Mouse (Mus musculus) left cerebral cortex, postnatal 36 days (tissue): ENCODE results near the gene Usp29. TPM values are rescaled to one million over a fixed set of nuclear protein-coding genes. Genes with fewer than 3 reads are reported as not detected.
"Not testable (repeated sequence)": the region's sequence is repeated elsewhere in the genome, so short reads cannot be mapped to it uniquely, and the experiment has no call there.

Experiments
- DNase-seq, 2 experiments: peaks; one replicate each; pipeline ENCODE4 v3.0.0; 2021 to 2022; ENCODE audit warnings: low spot score in 2 of 2, mixed read lengths in 1 of 2
- intact Hi-C: fragments of 180-260 bp; cut with DNase I; formaldehyde crosslinking; loops from one replicate; pipeline ENCODE4 v1.15.1; 2025
- total RNA-seq, 2 experiments: library from RNA; stranded (reverse); gene quantifications; 2 replicates each; pipeline ENCODE4 v1.2.3; 2021

The Usp29 gene
- total RNA-seq, 2 experiments from 2014 or later = 32.8 to 44.1 TPM

DNA sequence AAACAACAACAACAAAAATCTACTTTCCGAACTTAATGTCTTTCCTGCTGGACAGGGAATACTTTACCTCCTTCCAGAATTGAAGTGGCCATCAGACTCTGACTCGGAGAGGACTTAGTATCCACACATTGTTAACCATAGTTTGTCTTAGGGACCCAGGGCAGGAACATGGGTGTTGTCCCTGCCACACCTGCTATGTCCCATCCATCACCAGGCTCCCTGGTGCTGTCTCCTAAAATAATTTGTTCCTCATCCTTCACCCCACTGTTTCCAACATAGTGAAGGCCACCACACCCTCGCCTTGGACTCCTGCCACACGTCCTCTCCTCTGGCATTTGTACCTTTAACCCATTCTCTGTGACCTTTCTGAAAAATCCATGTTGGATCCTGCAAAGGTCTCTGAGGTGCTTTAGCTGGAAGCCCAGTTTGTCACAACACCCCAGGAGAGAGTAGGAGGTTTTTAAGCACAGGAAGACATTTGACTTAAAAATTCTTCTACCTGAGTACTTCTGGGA is 26.5 kb downstream of the Usp29 start:
- intact Hi-C loops = no loop called here
- no peak for DNase-seq

DNA sequence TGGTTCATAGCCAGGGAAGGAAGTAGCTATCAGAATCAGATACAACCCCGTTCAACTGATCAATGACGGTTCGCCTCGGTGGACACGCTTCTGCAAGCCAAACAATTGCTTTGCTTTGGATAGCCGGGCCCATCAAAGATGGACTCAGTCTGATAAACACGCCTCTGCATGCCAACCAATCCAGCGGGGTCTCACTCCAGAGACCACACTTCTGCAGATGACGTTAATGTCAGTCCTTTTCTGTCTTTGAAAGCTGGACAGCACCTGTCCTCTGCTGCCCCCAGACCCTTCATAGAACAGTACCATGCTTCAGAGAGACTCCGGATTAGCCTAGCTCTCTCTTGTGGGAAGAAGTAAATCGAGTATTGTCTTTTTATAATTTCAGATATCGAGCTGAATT is 29.3 kb downstream of the Usp29 start:
- no peak for DNase-seq
- intact Hi-C loops = no loop called here

DNA sequence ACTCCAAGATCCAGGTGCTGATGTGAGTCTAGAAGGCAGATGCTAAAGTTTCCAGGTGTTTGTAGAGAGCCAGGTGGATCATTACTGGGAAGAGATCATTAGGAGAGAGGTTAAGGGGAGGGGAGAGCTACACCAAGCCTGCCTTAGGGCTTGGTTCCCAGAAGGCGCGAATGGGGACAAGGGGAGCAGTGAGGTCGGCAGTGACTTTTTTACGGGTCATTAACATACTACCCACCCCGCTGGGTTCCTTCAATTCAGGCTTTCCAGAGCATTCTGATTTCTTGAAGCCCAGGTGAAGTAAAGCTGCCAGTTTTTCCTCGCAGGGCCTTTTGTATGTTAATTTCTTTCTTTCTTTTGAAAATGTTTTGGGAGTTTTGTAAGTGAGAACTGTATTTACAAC is 29.8 kb downstream of the Usp29 start:
- intact Hi-C loops = no loop called here
- no peak for DNase-seq

DNA sequence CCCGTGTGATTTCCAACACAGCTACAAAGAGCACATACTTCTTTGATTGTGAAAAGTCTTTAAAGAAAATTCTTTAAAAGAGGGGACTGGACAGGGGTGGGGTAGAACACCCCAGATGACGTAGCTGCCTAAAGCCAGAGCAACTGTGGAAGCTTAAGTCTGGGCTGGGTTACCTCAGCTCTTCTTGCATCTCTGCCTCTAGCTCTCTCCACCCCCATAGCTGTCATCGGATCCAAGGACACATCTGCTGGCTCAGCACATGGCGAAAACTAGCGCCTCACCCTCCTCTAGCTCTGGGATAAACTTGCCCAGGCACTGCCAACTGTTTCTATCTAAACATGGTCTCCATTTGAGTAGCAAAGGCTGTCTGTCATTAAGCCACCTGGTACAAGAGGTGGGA is 34.9 kb downstream of the Usp29 start:
- no peak for DNase-seq
- intact Hi-C loops = no loop called here

DNA sequence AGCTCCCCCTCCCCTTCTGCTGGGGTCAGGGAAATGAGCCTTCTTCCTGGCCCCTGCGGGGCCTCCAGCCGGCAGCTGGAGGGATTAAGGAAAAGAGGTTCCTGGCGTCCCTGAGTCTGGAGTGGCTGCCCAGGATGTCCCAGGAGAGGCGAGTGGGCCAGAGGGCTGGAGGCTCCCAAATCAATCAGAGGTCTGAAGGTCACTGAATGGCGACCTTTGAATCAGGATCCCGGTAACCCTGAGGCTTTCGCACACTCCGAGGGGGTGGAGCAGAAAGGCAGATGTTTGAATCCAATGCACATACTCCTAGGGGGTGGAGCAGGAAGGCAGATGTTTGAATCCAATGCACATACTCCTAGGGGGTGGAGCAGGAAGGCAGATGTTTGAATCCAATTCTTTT is 39.9 kb downstream of the Usp29 start:
- intact Hi-C loops = no loop called here
- no peak for DNase-seq

DNA sequence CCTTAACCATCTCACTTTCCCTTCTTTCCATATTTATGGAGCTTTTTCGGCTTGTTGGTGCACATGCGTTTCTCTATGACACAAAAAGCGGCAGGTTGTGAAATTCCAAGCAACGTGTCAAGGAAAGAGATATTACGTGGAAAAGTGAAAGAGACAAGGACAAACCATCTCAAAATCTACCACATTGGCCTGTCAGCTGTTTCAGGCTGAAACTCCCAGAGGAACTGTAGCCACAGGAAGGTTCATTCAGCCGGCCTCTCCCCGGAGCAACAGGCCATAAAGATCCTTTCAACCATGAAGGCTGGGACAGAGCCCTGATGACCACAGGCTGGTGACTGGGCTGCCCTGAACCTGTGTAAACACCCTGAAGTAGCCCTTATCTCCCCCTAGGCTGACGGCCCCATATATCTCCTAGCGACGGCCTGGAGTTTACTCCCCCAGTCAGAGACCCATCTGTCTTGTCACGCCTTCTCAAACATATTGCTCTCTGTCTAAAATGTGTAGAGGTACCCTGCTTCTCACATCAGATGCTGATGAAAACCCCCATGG is 43.6 kb downstream of the Usp29 start:
- intact Hi-C loops, DNase-seq: not testable (repeated sequence)

DNA sequence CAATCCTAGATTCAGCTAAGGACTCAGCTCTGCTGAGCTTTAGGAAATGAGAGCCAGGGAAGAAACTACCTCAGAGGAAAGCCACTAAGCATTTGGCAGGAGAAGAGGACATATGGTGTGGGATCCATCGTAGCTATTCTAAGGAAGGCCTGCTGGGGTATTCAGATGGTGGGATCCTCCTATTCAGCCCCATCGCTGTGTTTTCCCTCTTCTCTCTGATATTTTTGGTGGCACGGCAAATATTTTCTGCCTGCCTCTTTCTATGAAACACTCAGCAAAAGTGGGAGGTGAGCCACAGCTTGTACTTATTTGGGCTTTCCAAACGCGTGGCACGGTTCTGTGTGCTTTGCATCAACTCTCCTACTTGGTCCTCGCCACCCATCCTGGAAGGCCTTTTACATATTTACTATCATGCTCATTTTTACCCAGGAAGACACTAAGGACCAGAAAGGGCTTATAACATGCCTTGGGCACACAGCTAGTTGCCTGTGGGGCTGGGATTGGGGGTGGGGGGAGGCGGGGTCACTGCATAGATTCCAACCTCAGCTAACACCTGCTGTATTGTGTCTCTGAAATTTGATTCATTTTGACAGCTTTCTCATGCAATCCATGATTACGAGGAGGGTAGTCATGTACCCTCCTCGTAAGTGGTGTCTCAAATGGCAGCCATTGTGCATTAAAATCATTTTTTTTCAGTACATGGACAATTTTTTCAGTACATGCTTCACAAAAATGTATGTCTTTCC is 46.1 kb downstream of the Usp29 start:
- peak; percentile 75 to 77 for DNase-seq
- intact Hi-C loops = loop anchor here (1.0 kb wide), 1 partner anchor 46 kb away; the partner anchor contains the start of genes Peg3 and Usp29

DNA sequence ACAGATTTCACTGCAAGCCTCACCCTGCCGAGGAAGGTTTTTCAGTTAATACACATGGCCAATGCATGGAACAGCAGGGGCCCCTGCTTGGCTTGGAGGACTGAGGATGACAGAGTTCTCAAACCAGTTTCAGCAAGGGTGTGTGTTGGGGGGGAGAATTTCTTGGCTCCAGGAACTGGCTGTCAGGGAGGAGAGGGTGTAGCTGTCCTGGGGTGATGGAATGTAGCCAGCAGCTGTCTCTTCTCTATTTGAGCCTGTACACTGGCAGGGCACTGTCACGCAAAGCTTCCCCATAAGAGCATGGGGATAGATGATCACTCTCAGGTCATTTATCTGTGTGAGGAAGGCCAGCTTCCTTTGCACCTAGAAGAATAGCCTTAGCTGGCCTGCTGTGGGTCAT is 46.7 kb downstream of the Usp29 start:
- intact Hi-C loops = no loop called here
- DNase-seq = no peak

DNA sequence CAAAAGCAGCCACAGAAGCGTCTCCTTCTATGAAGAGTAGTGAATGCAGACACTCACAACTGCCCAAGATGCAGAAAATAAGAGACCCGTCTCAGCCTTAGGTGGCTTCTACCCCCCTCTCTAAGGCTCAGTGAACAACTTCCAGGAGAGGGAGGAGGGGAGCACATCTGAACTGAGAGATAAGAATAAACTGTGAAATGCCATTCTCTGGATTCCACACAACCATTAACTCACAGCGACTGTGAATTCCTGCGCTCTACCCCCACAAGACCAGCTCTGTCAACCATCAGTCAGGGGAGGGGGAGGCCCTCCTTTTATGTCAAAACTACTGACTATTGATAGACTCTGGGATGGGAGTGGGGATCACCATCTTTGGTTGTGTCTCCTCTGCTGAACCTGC is 47.3 kb downstream of the Usp29 start:
- no peak for DNase-seq
- intact Hi-C loops = no loop called here

DNA sequence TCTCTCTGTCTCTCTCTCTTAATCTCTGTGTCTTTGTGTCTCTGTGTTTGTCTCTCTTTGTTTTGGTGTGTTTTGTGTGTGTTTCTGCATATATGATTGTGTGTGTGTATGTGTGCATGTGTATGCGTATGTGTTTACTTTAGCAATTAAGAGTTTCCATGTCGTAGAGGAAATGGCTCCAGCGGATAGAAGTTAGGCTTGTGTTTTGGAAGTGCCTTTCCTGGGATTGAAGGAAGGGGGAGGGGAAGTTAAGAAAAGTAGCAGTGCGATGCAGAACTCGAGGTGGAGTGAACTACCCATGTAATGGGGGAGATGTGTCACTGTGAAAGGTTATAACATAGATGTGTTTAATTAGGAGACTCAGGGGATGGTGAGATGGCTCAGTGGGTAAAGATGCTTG is 48.8 kb downstream of the Usp29 start:
- intact Hi-C loops = no loop called here
- DNase-seq = no peak

DNA sequence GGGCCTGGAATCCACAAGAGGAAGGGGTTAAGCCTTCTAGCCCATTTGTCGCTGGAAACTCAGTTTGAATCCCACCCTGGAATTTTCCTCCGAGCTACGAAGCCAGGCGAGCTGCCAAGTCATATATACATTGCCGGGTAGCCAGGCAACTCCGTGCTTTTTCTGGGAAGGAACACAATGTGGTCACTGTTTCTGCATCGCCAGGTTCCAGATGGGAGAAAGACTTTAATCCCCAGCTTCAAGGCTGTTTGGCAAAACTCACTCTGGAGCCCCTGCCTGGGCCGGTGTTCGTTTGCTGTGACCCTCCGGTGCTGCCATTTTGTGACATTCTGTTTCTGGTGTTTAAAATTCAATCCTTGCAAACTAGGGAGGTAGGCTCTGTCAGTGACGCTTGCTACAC is 51.2 kb downstream of the Usp29 start:
- intact Hi-C loops = no loop called here
- DNase-seq = peak in 1 of 2 experiments; percentile 14

DNA sequence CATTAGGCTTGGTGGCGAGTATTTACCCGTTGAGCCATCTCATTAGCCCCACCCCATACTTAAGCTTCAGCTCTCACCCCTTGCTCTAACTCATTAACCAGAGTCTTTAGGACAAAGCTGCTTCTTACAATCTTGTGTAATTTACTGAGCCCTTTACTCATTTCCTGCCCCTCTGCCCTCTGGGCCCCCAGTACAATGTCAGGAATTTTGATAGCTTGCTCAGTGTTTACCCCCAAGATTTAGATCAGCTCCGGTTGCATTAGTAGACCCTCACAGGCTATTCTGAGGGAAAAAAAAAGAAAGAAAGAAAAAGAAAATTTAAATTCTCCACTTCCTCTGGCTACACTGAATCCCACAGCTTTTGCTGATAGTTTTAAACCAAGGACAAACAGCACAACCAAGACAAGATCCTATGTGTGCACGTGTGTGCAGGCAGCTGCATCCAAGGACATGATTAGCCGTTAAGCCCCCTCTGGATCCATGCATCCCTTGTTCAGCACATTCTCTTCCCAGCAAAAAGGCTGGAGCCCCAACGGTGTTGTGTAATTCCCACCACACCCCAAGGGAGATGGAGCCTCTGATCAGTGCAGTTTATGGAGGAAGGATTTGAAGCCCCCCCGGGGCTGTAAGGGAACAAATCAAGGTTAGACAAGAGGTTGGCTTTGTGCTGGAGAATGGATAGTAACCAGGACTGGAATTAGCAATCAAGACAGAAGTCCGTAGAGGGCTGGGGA is 54.1 kb downstream of the Usp29 start:
- intact Hi-C loops = no loop called here

DNA sequence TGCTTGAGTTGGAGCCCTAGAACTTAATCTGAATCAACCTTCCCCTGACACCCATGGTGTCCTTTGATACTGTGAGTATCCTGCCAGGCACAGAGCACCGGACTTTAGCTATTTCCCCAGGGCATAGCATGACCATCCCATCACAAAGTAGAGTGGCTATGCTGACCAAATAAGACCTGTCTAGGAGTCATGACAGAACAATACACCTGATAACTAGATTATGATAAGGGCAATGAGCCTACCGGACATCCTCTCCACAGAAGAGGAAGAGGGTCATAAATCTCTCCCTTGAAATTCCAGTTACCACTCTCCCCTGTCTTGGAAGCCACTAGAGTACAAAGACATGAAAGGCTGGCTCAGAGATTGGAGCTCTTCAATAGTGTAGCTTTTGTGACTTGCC is 56.6 kb downstream of the Usp29 start:
- DNase-seq = no peak
- intact Hi-C loops = no loop called here

More for the DNA sequence above, 54.1 kb downstream of the Usp29 start:
- no peak for DNase-seq

DNA sequence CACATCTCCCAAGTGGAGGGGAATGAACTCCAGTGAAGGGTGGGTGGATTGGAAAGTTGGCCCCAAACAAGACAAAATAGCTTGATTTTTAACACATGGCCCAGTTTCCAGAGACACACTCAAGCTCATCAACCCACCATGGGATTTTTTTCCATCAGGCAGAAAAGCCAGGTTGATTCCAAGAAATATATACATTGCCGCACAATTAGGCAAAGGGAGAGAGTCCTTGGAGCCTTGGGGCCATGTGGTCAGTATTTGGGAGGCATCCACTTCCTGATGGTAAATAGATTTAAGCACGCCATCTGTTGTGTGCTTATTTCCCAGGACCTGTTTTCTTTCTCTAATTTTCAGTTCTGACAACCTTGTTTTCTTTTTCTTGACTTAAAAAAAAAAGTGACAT is 57.7 kb downstream of the Usp29 start:
- DNase-seq = no peak
- intact Hi-C loops = no loop called here

DNA sequence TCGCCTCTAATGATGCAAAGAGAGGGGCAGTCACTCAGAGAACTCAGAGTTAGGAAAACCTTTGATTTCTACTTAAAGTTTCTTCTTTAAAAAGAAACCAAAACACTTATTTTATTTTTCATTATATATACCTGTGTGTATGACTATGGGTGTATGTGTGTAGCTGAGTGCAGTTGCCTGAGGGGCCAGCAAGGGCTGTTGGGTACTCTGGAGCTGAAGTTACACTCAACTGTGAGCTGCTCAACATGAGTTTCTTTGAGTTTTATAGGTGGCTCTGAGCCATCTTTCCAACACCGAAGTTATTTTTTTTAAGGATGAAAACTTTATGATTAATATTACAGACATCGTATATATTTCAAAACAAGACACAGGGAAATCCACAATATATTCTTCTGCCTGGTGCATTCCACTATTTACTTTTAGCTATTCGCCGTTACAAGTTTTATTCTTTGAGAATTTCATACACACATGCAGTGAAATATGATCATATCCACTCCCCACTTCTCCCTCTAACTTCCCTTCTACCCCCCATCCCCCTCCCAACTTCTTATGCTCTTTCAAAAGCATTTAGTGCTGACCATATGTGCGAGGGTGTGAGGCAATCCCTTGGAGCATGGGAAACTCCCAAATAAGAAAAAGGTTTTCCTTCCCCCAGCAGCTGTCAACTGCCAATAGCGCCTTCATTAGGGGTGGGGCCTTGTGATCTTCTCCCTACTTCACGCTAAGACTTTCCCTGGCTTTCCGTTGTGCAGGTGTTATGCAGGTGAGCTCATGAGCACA is 61.1 kb downstream of the Usp29 start:
- DNase-seq = no peak
- intact Hi-C loops = no loop called here

DNA sequence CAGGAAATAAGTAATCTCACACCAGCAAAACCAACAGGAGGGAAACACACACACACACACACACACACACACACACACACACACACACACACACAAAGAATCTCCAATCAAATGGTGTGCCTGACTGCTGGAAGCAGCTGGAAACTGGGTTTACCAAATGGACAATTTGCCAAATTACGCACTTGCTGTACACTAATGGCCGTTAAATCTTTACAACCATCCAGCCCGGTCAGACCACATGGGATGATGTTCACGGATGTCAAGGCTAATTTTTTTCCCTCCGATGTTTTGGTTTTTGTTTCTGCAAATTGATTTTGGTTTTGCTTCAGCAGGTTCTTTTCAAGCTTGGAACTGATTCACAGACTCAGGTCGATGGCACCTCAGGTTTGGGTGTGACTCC is 62.9 kb downstream of the Usp29 start:
- DNase-seq = no peak
- intact Hi-C loops = no loop called here

DNA sequence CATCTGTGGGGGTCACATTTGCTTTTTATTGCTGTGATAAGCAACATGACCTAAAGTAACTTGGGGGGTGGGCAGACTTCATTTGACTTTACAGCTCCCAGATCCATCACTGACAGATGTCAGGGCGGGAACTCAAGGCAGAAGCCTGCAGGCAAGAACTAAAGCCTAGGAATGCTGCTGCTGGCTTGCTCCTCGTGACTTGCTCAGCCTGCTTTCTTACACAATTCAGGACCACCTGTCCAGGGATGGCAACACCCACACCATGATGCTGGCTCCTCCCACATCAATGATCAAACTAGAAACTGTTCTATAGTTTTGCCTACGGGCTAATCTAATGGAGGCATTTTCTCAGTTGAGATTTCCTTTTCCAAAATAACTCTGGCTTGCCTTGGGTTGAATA is 63.4 kb downstream of the Usp29 start:
- intact Hi-C loops = no loop called here
- DNase-seq = no peak

DNA sequence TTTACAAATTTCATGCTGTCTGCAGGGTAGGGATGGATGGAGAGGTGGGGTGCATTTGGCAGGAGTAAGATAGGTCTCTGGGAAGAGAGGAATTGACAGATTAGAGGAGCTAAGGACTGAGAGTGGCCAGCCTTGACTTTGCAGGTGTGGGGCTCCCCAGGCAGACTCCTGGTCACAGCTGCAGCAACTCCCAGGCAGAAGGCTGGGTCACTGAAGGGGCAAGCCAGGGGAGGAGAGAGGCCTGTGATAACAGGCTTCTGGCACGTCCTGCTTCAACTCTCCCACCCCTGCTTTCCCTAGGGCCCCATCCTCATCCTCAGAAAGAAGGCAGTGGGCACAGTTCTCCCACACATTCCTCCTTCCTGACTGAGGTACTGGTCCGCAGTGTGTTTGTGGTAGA is 67.0 kb downstream of the Usp29 start:
- intact Hi-C loops = no loop called here
- DNase-seq = no peak

DNA sequence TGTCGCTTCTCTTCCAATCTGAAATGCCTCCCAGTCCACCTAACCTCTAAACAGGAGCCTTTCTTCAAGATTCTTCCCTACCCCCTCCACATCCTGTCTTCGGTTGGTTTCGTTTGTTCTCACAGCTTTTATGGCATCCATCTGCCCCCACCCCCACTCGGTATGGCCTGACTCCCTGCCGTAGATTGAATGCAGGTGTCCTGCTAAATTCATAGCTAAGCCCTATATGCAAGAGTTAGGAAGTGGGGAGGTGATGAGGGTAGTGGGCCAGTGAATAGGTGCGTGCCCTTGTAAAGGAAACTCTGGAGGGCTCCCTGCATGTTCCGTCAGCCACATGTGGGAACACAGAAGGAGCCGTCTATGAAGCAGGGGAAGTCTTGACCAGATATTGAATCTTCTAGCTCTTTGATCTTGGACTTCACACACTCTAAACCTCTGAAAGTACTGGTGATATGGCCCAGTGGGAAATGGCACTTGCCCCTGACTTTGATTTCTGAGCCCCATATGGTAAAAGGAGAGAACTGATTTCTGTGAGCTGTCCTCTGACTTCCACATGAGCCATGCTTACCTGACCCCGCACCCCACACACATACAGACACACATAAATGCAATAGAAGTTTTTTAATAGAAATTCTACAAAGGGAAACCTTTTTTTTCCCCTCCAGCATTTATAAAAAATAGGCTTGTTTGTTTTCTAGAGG is 68.9 kb downstream of the Usp29 start:
- no peak for DNase-seq
- intact Hi-C loops = no loop called here
